Mouse (Mus musculus) olfactory bulb, adult 2 months (tissue): ENCODE measurements around the gene Nckap1. TPM values are rescaled to one million over a fixed set of nuclear protein-coding genes. Genes with fewer than 3 reads are reported as not detected.

ENCODE experiments used
- H3K27ac ChIP-seq: fragments of 200-500 bp; 2 replicates; pipeline ENCODE4 v1.5.1; 2012; ENCODE audit warnings: low read depth, low read length; ENCODE audit not compliant: insufficient read depth
- H3K4me1 ChIP-seq: fragments of 200-500 bp; 2 replicates; pipeline ENCODE4 v1.6.1; 2012; ENCODE audit warnings: low read length; ENCODE audit not compliant: control insufficient read depth, insufficient read depth
- H3K4me3 ChIP-seq: fragments of 200-500 bp; 2 replicates; pipeline ENCODE4 v1.5.1; 2012; ENCODE audit warnings: mild to moderate bottlenecking, low read depth, low read length, moderate library complexity; ENCODE audit not compliant: insufficient read depth
- CTCF ChIP-seq: fragments of 200-500 bp; IDR thresholded peaks from 2 replicates; pipeline ENCODE4 v1.5.1; 2012; ENCODE audit warnings: low read depth, mild to moderate bottlenecking, low read length, moderate library complexity; ENCODE audit not compliant: insufficient read depth
- POLR2A ChIP-seq: fragments of 200-500 bp; IDR thresholded peaks from 2 replicates; pipeline ENCODE4 v1.6.1; 2012; ENCODE audit warnings: mild to moderate bottlenecking, low read depth, low read length, moderate library complexity; ENCODE audit not compliant: insufficient read depth
- WGBS: fragments of 180-500 bp; shearing (Covaris S2); methylation state at CpG from one replicate; pipeline ENCODE4 v1.1.7; 2018; 5-methylcytosine and 5-hydroxymethylcytosine counted together
- polyA plus RNA-seq: library from polyadenylated mRNA; stranded (reverse); fragments of >200 nt; gene quantifications from 2 replicates; pipeline ENCODE4 v1.2.4, GENCODE M21; 2012; ENCODE audit warnings: low replicate concordance; ENCODE audit not compliant: missing spikeins, insufficient read depth, insufficient read length

Gene Nckap1
- polyA plus RNA-seq, 1 experiment, result 68.0 TPM

- no peak overlapping the region for H3K27ac ChIP-seq
- TF ChIP-seq CTCF, result no peak
- TF ChIP-seq POLR2A, result no peak
- H3K4me1 ChIP-seq, result no peaks in the 10 kb centered on the region
- WGBS, result 79% methylated on average over 8 of the region's 8 CpGs
- H3K4me3 ChIP-seq, result no peak overlapping the region
Observed at GRCm38 (mm10) chr2:80461827-80462226, 119.4 kb downstream of the Nckap1 start.

Other genes with a start within 250 kb of the Nckap1 start
- gene Frzb, start 133.8 kb downstream of the Nckap1 start, polyA plus RNA-seq, result not detected in 2 replicates
- gene Dusp19, start 35.7 kb upstream of the Nckap1 start, polyA plus RNA-seq, result not detected in 2 replicates
- gene Nup35, start 35.9 kb upstream of the Nckap1 start, polyA plus RNA-seq, result not detected in 2 replicates